Mouse (Mus musculus): ENCODE data around the gene Pth2.

GRCm38 (mm10) chr7:45229459-45230203, 48.8 kb downstream of the Pth2 start:
- TF ChIP-seq POLR2A (IDR thresholded peaks at IDR 0.05; ENCODE audit: insufficient read length, low read depth), result no peak
- no peak for TF ChIP-seq TCF3 (IDR thresholded peaks at IDR 0.05; ENCODE audit: insufficient read length, low read depth)
- TF ChIP-seq E2F4 (IDR thresholded peaks at IDR 0.05; ENCODE audit: insufficient read depth), result no peak

Data from myocyte (in vitro differentiated cells).